Mouse (Mus musculus): ENCODE measurements at regions not wholly inside any gene's neighbourhood (a gene's known extent, or its start where the extent isn't known, plus 50 kb on each side); places are given as distances from the start of the nearest gene placed in this dataset.

DNA sequence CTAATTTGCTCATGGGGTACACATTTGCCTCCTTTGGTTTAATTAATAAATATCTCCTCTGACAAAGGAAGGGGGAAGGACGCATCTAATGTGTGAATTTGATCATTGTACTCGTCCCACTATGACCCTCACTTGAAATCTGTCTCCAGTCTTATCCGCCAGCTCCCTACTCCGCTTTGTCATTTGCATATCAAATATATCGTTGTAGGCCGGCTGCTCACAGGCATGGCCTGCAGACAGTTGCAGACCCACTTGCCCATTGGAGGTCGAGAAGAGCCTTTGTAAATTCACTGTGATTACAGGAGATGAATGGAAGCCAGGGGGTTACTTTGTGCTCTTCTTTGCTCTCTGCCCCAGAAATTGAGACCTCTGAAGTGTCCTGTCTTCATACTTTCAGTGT is 457.5 kb upstream of the 4930412O13Rik start:
- no peak for TF ChIP-seq CTCF (IDR thresholded peaks at IDR 0.05; ENCODE audit: low read depth)
- TF ChIP-seq EP300 (optimal IDR thresholded peaks at IDR 0.05), result no peak

Measured in stomach, postnatal 0 days (tissue).